Mouse (Mus musculus): ENCODE measurements at regions not wholly inside any gene's neighbourhood (a gene's known extent, or its start where the extent isn't known, plus 50 kb on each side); places are given as distances from the start of the nearest gene placed in this dataset.

DNA sequence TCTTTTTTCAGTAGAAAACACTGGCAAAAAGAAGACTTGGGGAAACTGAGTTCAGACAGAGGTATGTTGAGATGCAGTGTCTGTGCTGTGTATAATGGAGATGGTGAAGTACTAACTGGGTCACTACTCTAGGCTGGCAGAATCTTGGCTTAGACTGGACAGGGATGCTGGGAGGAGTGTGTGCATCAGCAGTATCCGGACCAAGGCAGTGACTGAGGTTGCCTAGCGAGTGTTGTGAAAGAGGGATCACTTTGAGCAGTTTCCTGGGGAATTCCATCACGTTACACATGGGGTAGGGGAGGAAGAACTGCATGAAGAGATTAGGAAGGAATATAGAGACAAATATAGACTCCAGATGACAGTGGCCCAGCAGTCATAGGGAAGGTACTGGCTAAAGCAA is 87.9 kb upstream of the Itprid2 start:
- DNase-seq (ENCODE audit: low spot score in 2 of 2), result no peak

DNA sequence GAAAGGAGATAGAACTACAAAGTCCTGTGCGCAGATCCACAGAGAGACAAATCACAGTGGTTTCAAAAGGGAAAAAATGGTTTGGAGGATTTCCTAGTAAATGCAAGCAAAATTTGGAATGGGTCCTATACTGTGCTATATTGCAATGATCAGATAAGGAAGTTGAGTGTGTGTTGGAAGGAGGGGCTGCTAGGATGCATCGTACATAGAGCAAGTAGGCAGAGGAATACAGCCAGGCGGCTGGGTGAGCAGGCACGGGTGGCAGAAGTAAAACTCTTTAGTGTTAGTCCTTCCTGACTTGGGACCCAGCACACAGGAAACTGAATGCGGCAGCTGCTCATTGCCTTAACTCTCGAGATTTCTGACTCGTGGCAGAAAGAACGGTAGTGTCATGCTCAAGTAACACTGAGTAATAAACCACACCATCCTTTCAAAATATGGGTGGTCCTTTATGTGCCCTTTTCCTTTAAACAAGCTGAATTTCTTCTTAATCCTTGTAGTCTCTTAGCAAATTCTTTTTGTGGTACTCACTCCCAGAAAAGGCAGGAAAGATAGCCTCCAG is 87.0 kb upstream of the Itprid2 start:
- DNase-seq (ENCODE audit: low spot score in 2 of 2), result no peak

DNA sequence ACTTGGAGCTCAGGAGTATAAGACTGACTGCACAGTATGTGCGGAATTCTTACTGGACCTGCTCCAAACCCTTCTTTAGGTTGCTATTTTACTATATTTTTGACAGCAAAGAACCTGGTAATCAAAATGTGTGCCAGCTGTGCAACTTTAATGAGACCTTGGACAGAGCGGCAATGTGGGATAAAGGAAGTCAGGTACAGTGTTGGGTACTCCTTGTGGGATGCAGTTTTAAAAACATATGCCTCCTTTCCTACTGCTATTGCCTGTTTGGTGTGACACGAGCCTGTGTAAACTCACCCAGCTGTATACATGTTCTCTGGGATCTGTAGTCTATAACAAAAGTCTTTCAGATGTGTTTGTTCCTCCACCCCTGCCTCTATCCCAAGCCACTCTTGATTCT is 85.4 kb upstream of the Itprid2 start:
- no peak for DNase-seq (ENCODE audit: low spot score in 2 of 2)

DNA sequence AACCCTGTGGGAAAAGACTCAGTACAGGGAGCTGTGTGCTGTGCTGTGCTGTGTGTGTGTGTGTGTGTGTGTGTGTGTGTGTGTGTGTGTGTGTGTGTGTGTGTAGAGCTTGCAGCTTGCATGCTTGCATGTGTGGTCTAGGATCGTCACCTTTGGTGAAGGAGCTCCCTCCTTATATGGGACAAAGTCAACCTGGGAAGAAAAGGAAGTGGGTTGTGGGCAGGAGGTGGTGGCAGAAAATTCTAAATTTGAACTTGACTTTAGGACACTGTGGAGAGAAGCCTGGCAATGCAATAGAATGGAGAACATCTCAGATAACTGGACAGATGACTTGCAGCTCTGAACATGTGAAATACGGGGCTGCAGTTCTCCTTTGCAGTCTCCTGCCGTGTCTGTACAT is 84.7 kb upstream of the Itprid2 start:
- DNase-seq (ENCODE audit: low spot score in 2 of 2), result no peak

DNA sequence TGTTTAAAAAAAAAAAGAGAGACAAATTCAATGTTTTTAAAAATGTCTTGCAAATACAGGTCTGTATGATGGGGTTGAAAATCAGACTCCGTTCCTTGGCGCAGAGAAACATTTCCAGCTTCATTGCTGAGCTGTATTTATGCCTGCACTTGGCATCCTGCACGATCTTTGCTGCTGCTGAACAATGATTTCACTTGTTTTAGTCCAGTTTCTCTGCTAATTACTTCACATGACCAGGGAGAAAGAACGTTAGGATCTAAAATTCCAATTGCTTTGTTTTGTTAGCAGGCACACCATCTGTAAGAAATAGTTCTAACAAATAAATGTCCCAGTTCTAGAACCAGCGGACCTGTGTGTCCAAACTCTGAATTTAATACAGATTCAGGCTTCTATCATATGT is 82.7 kb upstream of the Itprid2 start:
- DNase-seq (ENCODE audit: low spot score in 2 of 2), result peak in 1 of 2 experiments; percentile 28

DNA sequence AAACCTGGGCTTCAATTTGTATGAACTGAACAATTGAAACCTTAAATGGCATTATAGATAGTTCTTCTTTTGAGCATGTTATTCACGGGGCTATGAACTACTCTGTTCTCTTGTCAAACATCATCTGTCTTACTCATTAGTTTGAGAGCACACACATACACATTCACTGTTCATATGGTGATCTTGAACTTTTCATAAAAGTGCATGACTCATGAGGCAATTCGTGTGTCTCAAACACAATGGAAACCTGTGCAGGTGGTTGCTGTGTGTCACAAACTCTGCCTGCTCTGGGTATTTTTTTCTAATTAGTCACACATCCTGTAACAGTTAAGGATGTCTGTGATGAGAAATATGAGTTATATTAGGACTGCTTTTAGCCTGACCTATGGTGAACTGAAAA is 79.8 kb upstream of the Itprid2 start:
- DNase-seq (ENCODE audit: low spot score in 2 of 2), result no peak

DNA sequence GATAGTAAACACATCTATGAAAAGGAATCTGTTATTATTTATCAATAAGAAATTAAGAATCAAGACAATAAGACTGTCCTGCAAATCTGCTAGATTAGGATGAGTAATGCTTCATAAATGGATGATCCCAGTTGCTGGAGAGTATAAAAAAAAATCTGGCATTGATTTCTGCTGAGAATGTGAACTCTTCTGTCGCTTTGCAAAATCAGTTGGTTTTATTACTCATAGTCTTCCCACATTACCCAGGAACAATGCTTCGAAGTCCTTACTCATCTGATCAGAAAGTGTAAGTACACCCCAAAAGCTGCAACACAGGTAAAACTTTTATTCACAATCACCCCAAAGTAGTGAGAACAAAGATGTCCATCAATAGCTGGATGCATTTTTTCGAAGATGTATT is 77.8 kb upstream of the Itprid2 start:
- no peak for DNase-seq (ENCODE audit: low spot score in 2 of 2)

DNA sequence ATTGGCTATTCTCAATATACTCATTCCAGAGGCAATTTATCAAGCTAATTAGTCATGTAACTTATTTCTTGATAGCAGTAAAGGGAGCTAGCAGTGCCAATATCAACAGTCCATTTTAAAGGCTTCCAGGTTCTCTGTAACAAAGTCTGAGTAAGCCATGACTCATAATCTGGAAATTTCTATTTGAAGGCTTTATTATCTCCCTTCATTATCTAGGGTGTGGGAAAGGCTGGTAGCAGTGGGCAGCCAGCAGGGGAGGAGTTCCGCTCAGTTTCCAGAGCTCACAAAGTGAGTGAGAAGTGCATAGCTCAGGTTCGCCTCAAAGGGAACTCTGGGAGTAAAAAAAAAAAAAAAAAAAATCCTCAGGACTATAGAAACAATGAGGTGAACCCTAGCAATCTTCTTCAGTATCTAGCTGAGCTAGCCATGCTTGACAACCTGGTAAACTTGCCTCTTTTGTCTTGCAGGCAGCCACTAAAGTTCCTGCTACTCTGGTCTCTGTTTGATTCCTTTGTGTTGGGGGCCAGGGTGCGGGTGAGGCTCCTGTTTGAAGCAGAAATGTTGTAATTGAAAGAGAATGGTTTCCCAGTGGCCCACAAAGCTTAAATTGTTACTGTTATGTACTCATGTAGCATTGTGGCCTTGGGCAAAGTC is 68.7 kb upstream of the Itprid2 start:
- no peak for DNase-seq (ENCODE audit: low spot score in 2 of 2)

DNA sequence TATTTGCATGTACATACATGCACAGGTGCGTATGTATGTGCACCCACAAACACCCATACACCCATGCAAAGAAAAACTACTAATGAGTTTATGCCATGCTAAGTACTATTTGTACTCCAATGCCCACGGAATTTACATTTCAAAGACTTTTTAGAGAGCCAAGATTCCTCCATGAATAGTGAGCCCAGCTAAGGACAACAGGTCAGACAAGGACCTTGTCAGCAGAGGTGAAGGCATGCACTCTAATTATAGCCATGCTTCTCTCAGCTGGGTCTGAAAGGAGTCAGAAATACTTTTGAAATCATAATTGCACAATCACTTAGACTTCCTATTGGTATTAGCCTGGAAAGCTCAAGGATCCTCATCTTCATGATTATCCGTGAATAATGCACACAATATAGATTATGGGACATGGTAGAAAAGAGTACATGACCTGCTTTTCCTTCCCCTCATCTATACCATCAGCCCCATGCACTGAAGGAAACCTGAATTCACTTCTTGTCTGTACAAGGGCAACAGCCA is 67.7 kb upstream of the Itprid2 start:
- DNase-seq (ENCODE audit: low spot score in 2 of 2), result no peak

DNA sequence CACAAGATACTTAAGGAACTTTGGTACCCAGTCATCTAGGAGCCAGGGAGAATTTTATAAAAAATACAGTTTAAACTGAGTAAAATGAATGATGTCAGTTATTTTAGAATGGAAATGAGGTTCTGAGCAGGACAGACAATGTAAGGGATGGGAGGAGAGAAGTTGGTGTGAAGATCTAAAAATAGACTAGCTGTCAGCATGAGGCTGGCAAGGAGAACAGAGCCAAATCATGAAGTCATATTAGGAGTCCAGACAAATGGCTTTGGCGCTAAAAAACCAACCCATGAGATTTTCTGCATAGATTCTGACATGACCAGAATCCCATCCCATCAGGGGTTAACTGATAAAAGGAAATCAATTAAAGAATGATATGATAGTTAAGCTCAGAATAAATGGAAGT is 65.5 kb upstream of the Itprid2 start:
- DNase-seq (ENCODE audit: low spot score in 2 of 2), result no peak

DNA sequence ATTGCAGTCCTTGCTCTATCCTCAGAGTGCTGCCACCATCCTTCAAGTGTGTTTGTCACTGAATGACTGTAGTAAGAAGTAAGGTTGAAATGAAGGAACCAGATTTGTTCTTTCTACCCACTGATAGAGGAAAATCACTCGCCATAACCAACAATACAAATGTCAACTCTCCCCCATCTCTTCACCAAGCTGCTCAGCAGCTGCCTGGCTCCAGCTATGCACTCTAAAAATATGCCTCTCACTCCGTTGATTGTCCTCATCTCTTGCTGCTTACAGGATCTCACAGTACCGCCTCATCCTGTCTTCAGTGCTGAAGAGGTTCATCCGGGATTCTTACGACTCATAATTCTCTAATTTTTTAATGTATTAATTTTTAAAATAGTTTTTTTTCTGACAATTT is 63.2 kb upstream of the Itprid2 start:
- no peak for DNase-seq (ENCODE audit: low spot score in 2 of 2)

DNA sequence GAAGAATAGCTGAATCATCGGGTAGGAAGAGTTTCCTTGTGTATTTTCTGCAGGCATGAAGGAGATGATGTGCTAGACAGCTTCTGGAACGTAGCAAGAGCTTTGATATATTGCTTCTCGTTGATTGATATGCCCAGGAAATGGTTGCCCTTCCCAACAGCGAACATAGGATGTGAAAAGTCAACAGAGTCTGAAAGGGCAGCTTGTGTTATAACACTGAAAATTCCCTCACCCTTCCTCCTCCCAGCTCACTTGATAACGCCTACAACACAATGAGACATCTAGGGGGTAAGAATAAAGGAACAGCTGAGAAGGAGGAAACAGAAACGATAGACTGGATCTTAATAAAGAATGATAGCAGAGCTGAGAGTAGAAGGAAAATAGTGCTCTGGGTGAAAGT is 60.1 kb upstream of the Itprid2 start:
- DNase-seq (ENCODE audit: low spot score in 2 of 2), result no peak

DNA sequence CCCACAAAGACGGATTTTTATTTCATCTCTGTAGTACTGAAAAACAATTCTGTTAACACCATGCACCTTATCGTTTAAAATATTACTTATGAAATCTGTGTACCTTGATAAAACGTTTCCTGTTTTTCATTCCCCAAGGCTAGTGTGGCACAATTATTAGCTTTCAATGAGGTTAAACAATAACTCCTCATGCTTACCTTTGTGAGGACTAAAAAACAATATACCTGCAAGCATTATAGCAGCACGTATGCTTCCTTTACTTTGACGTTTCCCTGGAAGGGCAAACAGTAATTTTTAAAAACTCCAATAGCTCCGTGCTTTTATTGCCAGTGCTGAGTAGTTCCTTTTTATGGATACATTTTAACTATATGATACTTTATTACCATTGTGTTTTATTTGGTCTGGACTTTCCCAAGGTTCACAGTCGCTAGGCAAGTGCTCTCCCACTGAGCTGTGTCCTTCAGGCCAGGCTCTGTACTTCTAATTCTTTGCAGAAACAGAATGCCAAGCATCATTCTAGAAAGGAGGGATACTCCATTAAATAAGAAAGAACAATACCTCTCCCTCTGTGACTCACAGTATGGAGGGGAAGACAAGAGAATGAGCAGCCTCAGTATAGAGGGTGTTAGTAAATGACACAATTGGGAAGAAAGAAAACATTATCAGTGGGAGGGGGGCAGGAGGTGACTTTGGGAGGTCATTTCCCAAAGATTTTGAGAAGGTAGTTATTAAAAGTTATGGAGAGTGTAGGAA is 50.0 kb upstream of the Itprid2 start:
- DNase-seq (ENCODE audit: low spot score in 2 of 2), result no peak
